Mouse (Mus musculus) frontal cortex, postnatal 14 days (tissue): ENCODE measurements around the gene Mrpl41.
A peak's percentile ranks its signal among the peaks of the same experiment; 100 is the strongest.
"Not testable (repeated sequence)": the region's sequence is repeated elsewhere in the genome, so short reads cannot be mapped to it uniquely, and the experiment has no call there.

ENCODE experiments used
- DNase-seq, 2 experiments: peaks; one replicate each; pipeline ENCODE4 v3.0.0; 2022; ENCODE audit warnings: low spot score in 2 of 2

Mrpl41 gene

DNA sequence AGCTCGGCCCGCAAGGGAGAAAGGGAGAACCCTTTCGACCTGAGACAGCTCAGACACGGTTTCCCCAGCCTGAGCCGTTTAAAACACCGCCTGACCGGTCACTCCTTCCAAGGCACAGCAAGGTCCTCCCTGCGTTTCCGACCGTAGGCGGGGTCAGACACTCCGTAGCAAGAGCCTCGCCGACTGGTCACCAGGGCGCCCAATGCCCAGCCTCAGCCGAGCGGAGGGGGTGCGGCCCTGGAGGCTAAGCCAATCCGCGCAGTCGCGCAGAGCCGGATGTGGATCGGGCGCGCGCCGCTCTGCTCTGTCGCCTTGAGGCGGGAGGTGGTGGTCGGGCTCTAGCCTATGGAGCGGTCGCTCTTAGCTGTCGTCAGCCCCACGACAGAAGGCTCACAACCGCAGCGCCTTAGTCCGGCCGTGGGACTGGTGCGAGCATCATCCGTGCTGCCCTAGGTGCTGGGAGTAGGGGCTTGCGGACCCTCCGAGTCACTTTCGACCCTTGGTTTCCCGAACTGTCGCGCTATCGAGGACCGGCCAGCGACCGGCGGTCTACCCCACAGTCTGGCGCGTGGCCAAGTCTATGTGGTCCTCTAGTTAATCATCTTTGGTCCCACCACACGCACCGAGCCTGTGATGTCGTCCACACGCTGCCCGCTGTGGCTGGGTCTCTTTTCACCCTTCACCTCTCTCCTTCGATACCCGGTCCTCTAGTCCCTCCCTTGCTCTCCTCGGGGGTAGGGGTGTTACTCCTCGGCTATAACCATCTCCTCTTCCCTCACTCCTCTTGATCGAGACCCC is at the start of gene Mrpl41:
Gene Mrpl41 (minus strand): TSS at position 193 of the 798 bp plus-strand sequence.
- peak; percentile 95 to 96 for DNase-seq

DNA sequence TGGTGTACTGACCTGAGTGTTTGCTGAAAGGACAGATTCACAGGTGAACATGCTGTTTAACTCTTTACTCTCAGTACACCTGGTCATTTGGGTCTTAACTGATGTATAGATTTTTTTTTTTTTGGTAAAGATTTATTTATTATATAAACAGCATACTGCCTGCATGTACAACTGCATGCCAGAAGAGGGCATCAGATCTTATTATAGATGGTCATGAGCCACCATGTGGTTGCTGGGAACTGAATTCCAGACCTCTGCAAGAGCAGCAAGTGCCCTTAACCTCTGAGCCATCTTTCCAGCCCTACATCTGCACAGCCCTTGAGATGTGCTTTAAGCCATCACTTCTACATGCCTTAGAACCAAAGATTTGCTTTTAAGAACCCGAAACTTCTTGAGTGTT is 47.8 kb upstream of the Mrpl41 start:
- no peak for DNase-seq

DNA sequence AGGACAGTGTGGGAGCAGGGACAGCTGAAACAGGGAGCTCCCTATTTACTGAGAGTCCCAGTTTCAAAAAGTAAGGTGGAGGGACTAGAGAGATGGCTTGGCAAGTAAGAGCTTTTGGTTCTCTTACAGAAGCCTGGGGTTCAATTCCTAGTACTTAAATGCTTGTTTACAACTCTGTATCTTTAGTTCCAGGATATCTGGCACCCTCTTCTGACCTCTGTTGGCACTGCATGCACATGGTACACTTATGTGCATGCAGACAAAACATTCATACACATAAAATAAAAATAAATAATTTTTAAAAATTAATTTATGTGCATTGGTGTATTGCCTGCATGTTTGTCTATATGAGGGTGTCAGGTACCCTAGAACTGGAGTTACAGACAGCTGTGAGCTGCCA is 33.4 kb upstream of the Mrpl41 start:
- no peak for DNase-seq

DNA sequence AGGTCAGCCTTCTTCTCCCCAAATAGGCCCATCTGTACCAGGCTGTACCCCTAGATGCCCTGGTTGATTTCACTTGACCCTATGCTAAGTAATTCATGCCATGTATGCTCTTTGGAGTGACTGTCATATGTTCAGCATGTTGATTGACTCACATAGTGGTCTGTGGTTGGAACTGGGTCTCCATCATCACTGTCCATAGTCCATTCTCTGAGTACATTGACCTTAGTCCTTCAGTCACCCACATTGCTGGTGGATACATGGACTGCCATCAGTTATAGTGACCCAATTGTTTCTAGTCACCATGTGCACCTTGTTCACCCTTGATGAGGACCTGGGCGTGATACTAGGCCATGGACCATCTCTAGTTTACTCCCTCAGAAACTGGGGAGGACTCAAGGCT is 31.9 kb upstream of the Mrpl41 start:
- DNase-seq = no peak

DNA sequence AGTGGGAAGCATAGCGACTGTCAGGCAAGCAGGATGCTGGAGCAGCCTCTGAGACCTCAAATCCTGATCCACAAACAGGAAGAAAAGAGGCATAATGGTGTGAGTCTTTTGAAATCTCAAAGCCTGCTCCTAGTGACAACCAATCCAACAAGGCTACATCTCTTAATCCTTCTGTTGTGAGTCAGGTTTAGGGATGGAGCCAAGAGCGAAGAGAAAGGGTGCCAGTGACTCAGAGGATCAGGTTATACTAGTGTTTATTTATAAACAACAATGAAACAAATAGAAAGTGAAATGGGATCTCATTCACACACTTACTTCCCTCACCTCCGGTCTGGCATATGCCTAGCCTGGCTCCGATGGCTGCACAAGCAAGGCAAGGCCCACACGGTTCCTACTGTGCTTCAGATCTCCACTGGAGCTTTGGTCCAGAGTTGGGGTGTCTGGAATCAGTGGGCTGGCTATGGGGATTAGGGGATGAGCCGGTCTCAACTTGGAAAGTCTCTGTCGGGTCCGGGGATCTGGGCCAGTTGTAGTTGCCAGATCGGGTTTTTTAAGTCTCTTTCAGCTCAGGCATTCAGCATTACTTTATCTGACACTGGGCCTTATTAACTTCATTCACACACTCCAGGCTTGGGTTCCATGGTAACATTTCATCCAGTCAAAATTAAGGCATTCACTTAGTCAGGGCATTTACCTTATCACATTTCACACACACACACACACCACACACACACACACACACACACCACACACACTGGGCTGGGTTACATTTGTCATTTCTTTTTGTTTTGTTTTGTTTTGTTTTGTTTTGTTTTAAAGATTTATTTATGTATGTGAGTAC is 29.3 kb upstream of the Mrpl41 start:
- DNase-seq = no peak

DNA sequence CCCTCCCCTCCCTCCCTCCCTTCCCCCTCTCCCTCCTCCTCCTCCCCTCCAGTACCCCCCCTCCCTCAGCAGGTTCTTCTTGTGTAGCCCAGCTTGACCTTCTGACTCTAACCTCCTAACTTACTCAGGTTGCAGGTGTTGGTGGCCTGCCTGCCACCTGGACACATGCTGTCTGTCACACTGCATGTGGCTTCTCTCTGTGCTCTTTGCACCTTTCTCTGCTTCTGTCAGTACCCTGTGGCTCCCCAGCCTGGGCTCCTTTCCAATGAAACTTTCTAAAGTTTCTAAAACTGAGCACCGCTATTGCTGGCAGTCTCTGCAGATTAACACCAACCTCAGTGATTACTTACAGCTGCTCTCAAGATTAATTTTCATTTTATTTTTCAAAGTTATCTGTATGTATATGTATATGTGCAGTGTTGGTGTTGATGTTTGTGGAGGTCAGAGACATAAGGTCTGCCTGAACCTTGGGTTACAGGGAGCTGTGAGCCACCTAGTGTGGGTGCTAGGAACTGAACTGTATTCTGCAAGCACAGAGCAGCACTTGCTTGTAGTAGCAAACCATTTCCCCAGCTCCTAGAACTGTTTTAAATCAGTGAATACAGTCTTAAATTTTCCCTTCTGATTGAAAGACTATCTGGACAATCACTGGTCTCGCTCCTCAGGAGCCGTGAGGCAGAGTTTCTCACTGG is 25.8 kb upstream of the Mrpl41 start:
- DNase-seq = peak in 1 of 2 experiments; percentile 28

DNA sequence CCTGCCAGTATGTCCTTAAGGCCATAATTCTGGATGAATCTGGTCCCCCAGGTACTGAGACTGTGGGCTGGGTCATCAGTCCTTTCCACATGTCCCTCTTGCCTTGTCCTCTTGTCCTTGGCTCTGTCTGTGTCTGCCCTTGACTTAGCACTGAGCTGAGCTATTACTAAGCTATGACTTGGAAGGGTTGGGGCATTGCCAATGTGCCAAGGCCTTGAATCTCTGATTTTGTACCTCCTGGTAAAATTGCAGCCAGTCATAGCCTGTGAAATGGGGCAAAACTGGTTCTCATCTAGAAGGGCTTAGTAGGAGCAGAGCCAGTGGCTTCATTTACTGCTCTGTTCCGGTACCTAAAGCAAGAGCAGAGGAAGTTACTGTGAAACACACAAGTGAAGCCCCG is 21.6 kb upstream of the Mrpl41 start:
- no peak for DNase-seq

DNA sequence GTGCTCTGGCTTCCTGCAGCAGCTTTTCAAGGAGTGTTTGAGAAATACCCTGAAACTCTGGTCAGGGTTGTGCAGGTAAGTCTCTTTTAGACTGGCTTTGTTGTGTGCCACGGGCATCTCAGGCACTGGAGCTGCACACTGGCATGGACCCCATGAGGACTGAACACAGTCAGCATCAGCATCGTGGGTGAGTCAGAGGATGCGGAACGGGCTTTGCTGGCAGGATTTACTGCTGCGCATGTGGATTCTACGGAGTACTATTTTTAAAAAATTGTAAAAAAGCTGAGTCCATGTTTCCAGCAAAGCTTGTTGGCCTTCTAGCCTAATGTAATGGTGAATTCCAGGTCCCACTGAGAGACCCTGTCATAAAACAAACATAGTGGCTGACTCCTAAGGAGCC is 20.4 kb upstream of the Mrpl41 start:
- DNase-seq = peak in 1 of 2 experiments; percentile 13

DNA sequence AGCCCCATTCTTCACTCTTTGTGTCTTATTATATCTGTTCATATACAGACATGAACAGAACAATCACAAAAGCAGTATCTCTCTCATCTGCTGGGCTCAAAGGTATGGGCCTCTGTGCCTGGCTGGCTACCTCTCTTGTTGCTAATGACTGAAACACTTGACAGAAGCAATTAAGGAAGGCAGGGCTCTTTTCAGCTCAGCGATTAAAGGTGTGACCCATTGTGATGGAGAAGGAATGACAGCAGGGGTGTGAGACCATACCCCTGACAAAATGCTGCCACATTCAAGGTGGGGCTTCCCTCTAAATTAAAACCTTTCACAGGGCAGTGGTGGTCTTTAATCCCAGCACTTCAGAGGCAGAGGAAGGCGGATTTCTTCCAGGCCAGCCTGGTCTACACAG is 12.9 kb upstream of the Mrpl41 start:
- no peak for DNase-seq

DNA sequence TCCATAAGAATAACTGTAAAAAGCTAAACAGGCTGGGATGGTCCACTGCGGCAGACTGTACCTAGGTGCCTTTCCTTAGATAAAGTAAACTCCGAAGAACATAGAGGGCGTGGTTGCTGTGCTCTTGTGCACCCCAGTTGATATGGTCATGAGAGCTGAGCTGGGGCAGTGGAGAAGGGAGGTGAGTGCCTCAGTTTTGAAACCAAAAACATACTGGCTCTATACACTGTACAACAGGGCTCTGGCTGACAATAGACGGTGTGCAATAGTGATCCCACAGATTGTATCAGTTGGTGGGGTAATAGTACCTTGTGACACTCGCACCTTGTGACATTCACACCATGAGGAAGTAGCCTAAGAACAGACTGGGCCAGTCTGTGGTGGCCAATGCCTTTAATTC is 2.1 kb upstream of the Mrpl41 start:
- DNase-seq = no peak

DNA sequence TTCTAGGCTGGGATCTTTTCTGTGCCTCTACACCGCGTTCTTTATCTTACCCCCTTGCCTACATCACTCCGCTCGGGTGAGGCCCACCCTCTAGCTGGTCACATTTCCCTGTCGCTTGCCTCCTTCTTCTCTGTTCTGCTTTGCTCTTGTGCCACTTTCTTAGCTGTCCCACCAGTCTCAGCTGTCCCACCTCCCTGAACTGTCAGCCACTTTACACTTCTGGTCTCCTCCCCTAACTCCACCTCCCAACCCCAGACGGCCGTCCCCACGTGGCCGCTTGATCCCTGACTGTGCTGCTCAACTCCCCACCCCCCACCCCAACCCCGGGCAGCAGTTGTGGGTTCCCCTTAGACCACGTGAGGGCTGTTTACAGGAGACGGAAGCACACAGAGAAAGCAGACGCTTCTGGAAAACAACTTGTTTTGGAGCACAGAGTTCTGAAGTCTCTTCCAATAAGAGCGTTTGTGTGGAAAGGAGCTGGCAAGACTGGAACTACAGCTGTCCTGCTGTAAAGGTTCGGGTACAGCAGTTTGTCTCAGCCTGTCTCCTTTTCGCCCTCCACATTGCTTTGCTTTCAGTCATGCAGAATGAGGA is 903 bp upstream of the Mrpl41 start, which contains the start of gene Pnpla7:
Gene Pnpla7 (plus strand): TSS at position 330 of the 594 bp plus-strand sequence.
- DNase-seq = peak; percentile 35 to 64

DNA sequence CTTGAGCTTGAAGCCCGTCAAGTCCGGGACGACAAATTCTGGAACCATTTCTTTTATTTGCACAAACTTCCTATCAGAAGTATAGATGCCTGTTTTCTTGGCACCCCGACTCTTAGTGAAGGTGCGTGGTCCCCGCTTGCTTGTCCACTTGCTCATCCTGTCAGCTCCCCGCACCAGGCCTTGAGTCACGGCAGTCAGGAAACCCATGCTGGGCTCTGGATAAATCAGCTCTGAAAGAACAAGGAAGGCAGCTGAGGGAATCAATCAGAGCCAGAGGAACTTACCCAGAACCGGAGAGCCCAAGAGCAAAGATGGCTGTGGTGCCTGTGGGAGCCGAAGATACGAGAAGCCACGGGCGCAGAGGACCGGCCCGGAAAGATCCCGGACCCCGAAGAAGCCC is 446 bp downstream of the Mrpl41 start:
- not testable (repeated sequence) for DNase-seq

DNA sequence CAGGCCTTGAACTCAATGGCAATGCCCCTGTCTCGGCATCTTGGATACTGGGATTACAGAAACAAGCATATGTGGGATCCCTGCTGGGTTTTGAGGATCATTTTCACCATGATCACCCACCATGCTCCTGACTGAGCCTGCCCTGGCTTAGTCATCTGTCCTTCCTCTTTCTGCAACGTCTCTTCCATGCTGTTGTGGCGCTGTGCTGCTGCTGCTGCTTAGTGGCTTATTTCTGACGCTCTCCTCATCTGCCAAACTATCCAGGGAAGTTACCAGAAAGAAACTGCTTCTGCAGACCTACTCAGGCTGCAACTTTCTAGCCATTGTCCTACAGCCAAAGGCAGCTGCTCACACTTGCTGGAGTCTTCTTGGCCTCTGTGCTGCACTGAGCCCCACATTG is 4.5 kb downstream of the Mrpl41 start:
- DNase-seq = no peak

DNA sequence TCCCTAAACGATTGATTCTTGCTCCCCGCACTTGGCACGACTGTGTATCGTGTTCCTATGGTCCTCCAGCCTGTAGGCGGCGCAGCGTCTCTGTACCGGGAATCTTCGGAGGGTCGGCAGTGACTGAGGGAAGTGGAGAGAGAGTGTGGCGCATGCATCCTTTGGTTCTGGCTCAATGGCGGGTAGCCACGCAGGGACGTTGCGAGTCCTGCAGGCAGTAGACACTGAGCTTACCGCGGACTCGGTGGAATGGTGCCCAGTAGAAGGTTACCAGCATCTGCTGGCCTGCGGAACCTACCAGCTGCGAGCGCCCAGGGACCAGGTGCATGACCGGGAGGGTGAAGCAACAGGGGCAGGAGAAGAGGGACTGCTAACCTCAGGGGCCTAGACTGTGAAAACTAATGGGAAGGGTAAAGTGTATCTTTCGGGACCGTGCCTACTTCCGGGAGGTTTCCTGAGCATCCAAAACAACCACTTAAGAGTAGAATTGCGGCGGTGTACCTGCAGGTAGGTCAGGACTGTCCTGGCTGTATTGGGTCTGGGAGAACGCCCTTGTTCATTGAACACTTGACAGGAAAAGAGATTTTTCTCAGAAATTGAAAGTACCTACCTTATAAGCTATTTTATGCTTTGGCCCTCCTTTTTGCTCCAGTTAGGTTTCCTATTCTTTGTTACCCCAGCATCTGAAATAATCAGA is 12.4 kb downstream of the Mrpl41 start, which contains the start of gene Dph7:
Gene Dph7 (plus strand): TSS at position 97 of the 697 bp plus-strand sequence.
- DNase-seq = peak; percentile 79 to 86

DNA sequence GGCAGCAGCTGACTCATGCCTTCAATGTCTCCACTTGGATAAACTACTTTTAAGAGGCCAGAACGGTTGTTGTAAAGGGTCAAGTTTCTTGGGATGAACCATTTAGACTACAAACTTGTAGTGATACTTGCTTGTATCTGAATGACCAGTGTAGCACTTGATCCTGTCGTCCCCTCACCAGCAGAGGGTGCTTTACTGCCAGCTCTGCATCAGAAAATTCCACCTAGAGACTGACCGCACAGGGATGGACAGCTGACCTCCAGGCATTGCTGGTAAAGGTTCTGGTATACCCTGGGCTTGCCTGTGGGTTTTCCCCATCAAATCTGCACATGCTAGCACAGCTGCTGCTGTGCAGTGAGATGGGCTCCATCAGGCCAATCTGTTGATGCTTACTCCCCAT is 14.0 kb downstream of the Mrpl41 start:
- peak in 1 of 2 experiments; percentile 13 for DNase-seq

DNA sequence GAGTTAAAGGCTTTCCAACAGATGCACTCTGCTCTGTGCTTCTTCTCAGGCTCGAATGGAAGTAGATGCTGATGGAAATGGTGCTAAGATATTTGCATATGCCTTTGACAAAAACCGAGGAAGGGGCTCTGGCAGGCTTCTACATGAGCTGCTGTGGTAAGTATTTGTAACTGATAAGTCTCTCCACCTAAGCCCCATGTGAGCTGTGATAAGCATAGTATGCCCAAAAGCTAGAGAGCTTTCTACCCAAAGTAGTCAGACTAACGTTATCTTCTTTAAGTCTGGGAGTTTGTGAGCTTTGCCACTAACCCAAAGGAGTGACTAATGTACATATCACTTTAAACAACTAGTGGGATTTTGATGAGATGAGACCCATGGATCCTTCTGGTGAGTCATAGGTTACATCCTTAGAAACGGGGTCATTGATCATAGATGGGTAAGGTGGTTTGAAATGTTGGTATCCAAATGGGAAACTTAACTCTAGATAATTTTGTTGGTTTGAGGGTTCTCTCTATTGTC is 22.3 kb downstream of the Mrpl41 start:
- no peak for DNase-seq

DNA sequence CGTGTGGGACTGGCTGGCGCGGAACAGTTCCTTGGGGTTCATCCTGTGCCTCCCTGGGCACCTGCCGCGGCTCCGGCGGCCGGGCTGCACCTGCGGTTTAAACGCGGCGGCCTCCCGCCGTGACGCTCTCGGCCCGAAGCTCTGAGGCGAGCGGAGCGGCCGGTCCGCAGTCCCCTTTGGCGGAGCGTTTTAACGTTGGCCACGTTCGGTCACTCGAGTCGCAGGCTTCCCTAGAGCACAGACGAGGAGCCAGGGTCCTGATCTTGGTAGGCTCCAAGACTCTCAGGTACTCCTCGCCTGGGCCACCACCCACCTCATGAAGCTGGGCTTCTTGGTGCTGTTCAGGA is 24.7 kb downstream of the Mrpl41 start:
- DNase-seq = no peak

DNA sequence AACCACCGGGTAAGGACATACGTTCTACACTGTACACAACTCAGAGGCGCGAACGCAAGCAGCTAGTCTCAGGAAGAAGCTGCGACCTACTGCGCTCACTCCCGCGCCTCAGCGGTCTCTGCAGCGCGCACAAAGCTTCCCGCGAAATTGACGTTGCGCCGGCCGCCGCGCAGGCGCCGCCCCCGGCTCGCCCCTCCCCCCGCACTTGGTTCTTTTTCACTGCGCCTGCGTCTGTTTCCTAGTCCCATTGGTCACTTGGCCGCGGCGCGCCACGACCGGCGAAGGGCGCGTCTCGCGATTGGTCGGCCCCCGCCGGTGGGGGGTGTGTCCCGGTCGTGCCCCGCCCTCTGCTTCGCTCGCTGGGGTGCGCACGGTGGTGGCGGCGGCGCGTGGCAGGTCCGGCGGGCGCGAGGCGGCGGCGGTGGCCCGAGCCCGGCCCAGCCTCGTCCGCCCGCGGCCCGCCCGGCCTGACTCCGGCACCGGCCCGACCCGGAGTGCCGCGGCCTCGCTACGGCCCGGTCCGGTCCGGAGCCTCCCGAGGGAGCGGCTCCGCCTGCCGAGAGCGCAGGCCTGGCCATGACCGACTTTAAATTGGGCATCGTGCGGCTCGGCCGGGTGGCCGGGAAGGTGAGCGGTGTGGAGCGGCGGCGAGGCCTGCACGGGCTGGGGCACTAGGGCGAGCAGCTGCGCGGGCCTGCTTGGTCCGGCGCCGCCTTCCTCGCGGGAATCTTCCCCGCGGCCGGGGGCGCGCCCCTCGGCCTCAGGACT is 25.3 kb downstream of the Mrpl41 start, which contains the start of gene Zmynd19:
Gene Zmynd19 (plus strand): TSS at position 372 of the 768 bp plus-strand sequence.
- DNase-seq = peak; percentile 92 to 98

DNA sequence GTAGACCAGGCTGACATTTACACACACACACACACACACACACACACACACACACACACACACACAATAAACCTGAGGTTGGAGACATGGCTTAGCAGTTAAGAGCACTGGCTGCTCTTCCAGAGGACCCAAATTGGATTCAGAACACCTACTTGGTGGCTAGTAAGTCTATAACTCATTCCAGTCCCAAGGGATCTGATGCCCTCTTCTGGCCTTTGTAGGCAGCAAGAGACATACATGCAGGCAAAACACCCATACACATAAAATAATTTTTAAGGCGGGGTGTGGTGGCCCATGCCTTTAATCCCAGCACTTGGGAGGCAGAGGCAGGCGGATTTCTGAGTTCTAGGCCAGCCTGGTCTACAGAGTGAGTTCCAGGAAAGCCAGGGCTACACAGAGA is 30.6 kb downstream of the Mrpl41 start:
- not testable (repeated sequence) for DNase-seq

DNA sequence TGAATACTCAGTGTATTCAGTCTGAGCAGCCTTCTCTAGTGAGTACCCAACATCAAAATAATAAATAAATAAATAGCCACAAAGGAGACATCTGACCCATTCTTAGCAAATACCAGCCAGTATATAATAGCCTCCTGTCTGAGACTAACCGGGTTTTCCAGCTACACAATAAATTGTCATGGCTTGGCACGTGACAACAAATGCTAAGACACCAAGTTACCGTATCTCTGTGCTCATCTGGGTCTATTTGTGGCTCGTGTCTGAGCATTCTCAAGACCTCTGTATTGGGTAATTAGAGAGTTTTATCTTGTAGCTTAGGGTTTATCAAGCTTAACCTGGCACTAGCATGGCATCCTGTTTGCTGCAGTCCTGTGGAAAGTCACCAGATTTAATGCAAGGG is 32.8 kb downstream of the Mrpl41 start:
- no peak for DNase-seq
